Mouse (Mus musculus) heart, adult 2 months (tissue): ENCODE measurements around the gene Ptgr1.

ENCODE experiments used
- CTCF ChIP-seq: fragments of 200-600 bp; IDR thresholded peaks from 2 replicates; pipeline ENCODE4 v1.8.1; 2022; ENCODE audit warnings: antibody characterized with exemption, mild to moderate bottlenecking, moderate library complexity
- EP300 ChIP-seq: fragments of 200-500 bp; IDR thresholded peaks from 2 replicates; pipeline ENCODE4 v1.6.1; 2011; ENCODE audit warnings: low read depth, low read length, control low read depth; ENCODE audit not compliant: insufficient read depth
- POLR2A ChIP-seq: fragments of 200-500 bp; IDR thresholded peaks from 2 replicates; pipeline ENCODE4 v1.6.1; 2011; ENCODE audit warnings: mild to moderate bottlenecking, low read depth, low read length, control low read depth; ENCODE audit not compliant: insufficient read depth

GRCm38 (mm10) chr4:59035786-59036350 lies 48.9 kb upstream of the Ptgr1 start:
- TF ChIP-seq CTCF (no peak), POLR2A (no peak), EP300 (no peak)
